Mouse (Mus musculus) stomach, embryonic 14.5 days (tissue): ENCODE results near the gene Neu3. TPM values are rescaled to one million over a fixed set of nuclear protein-coding genes. Genes with fewer than 3 reads are reported as not detected.

Source experiments
- ATAC-seq: fragments of 200-750 bp; cut with Nextera tagmentation; 2 replicates; pipeline ENCODE4 v1.8.0; 2017; ENCODE audit warnings: low read depth, moderate TSS enrichment; ENCODE audit not compliant: insufficient number of reproducible peaks, insufficient read depth, low FRiP score
- H3K27ac ChIP-seq: fragments of 300-500 bp; sonication (generic); 2 replicates; pipeline ENCODE4 v1.5.1; 2014; ENCODE audit warnings: mild to moderate bottlenecking, low read length, moderate library complexity, mixed read lengths
- H3K27me3 ChIP-seq: fragments of 300-500 bp; sonication (generic); 2 replicates; pipeline ENCODE4 v1.6.1; 2014; ENCODE audit warnings: low read length, control low read depth, mixed read lengths; ENCODE audit not compliant: control insufficient read depth, insufficient read depth
- H3K36me3 ChIP-seq: fragments of 300-500 bp; sonication (generic); 2 replicates; pipeline ENCODE4 v1.6.1; 2014; ENCODE audit warnings: mild to moderate bottlenecking, control low read depth, low read length, moderate library complexity, mixed read lengths; ENCODE audit not compliant: control insufficient read depth, insufficient read depth
- H3K4me1 ChIP-seq: fragments of 300-500 bp; sonication (generic); 2 replicates; pipeline ENCODE4 v1.6.1; 2014; ENCODE audit warnings: low read length, control low read depth, mixed read lengths; ENCODE audit not compliant: control insufficient read depth, insufficient read depth
- H3K4me2 ChIP-seq: fragments of 300-500 bp; sonication (generic); replicated peaks from 2 replicates; pipeline ENCODE4 v1.6.1; 2014; ENCODE audit warnings: low read depth, low read length, control low read depth
- H3K4me3 ChIP-seq: fragments of 300-500 bp; sonication (generic); 2 replicates; pipeline ENCODE4 v1.5.1; 2014; ENCODE audit warnings: low read depth, low read length, control low read depth
- H3K9ac ChIP-seq: fragments of 300-500 bp; sonication (generic); replicated peaks from 2 replicates; pipeline ENCODE4 v1.6.1; 2014; ENCODE audit warnings: low read depth, mild to moderate bottlenecking, control low read depth, low read length, moderate library complexity, mixed read lengths
- H3K9me3 ChIP-seq: fragments of 300-500 bp; sonication (generic); 2 replicates; pipeline ENCODE4 v1.6.1; 2016; ENCODE audit warnings: low read depth, low read length, control low read depth; ENCODE audit not compliant: control insufficient read depth
- WGBS: fragments of 180-500 bp; shearing (Covaris S2); extraction: QIAGEN DNeasy Blood & Tissue Kit; methylation state at CpG from one replicate; pipeline ENCODE4 v1.1.7; 2014; 5-methylcytosine and 5-hydroxymethylcytosine counted together
- polyA plus RNA-seq: library from polyadenylated mRNA; unstranded; fragments of >200 nt; fragmentation: Nextera tagmentation; extraction: Ambion mirVana; gene quantifications from 2 replicates; pipeline ENCODE4 v1.2.1, GENCODE M21; 2014

Neu3 gene
- polyA plus RNA-seq, 1 experiment from 2014 or later, result 7.1 TPM

DNA sequence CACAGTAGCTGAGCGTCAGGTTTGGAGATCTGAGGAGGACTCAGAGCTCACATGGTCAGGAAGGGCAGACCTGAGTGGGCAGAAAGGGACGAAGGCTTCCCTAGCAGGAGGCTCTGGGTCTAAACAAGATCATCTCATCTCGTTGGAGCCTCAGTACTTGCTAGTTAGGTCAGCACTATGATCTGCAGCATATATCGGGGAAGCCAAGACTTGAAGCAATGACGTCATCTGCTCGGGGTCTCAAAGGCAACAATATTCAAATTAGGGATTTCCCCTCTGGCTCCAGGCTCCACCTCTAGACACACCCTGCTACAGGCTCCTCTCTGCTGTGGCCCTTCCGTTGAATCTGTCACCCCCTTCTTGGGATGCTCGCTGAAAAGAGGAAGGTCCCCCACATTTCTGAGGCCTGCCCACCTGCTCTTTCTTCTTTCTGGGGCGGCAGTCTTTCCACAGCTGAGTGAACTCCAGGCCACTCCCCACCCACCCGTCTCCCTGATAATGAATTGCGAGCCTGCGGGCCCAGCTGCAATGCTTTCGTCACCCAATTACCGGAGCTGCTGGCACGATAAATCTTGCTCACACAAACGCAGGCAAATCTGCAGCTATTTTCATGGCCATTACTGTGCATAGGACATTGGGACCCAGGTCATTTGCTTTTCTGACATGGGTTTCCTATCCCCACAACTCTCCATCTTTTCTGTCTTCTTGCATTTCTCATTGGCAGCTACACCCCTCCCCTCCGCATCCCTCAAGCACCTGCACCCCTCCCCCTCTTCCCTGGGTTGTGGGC, 32.8 kb downstream of the Neu3 start:
- ATAC-seq, result no peak
- WGBS, result 13% methylated on average over 17 of the region's 17 CpGs
- no peaks in the 10 kb centered on the region for H3K36me3 ChIP-seq
- no peak overlapping the region for H3K9ac ChIP-seq
- H3K27ac ChIP-seq, result no peak overlapping the region
- H3K4me3 ChIP-seq, result no peak overlapping the region
- H3K4me1 ChIP-seq, result peaks cover 8% of the 10 kb centered on the region; the same call in 1 of the 2 replicates
- H3K9me3 ChIP-seq, result no peaks in the 10 kb centered on the region
- H3K4me2 ChIP-seq, result no peak overlapping the region; the same call in 1 of the 2 replicates
- no peaks in the 10 kb centered on the region for H3K27me3 ChIP-seq

DNA sequence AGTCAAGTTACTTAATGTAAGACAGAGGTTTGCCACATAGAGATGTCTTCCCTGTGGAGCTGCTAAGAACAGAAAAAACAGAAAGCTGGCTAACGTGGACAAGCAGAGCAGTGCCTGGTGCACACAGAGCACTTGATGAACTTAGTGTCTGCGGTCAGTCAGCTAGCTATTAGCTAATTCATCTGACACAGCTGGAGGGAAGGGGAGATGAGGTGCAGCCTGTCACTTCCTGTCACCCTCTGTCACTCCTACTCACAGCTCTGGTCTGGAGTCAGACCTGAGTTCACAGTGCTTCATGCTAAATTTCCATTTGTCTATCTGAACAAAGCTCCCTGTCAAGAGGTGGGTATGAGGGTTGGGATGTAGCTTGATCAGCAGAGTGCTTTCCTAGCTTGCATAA, 34.1 kb downstream of the Neu3 start:
- WGBS, result 70% methylated on average over 2 of the region's 2 CpGs
- ATAC-seq, result no peak
- H3K9ac ChIP-seq, result no peak overlapping the region
- H3K9me3 ChIP-seq, result no peaks in the 10 kb centered on the region
- H3K27ac ChIP-seq, result no peak overlapping the region
- H3K4me2 ChIP-seq, result no peak overlapping the region
- H3K4me1 ChIP-seq, result peaks cover 8% of the 10 kb centered on the region; the same call in 1 of the 2 replicates
- no peak overlapping the region for H3K4me3 ChIP-seq
- no peaks in the 10 kb centered on the region for H3K36me3 ChIP-seq
- no peaks in the 10 kb centered on the region for H3K27me3 ChIP-seq

DNA sequence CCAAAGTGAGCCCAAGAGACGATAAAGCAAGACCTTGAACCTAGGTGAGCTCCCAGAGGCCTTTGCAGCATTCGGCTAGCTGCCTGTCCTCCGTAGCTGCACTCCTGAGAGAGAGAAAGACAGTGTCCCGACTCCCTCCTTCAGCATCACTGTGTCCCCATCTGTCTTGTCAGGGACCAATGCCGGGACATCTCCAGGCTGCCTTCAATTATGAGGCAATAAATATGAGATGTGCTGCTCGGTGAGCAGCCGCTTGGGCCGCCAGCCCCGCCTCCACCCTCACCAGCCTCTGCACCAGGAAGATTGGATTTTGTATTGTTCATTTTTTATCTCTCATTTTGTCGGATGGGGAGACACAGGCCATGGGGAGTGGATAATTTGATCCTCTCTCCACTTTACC, 37.4 kb downstream of the Neu3 start:
- no peaks in the 10 kb centered on the region for H3K9me3 ChIP-seq
- H3K4me2 ChIP-seq, result no peak overlapping the region
- no peak for ATAC-seq
- H3K9ac ChIP-seq, result no peak overlapping the region
- peaks cover 15% of the 10 kb centered on the region for H3K4me1 ChIP-seq
- H3K4me3 ChIP-seq, result no peak overlapping the region
- 70% methylated on average over 10 of the region's 10 CpGs for WGBS
- no peaks in the 10 kb centered on the region for H3K27me3 ChIP-seq
- H3K36me3 ChIP-seq, result no peaks in the 10 kb centered on the region
- H3K27ac ChIP-seq, result no peak overlapping the region

DNA sequence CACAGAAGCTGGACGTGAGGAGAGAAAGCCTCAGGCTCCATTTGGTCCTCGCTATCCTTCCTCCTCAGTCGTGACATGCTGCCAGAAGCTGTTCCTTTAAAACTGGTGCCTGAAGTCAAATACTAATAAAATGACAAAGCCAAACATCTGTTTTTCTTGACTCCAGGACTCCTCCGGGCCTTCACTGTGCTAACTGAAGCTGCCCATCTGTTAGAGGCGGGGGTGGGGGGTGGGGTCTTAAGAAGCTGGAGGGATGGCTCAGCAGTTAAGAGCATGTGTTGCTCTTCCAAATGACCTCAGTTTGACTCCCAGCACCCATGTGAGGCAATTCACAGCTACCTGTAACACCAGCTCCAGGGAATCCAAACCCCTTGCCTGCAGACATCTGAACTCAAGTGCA, 39.7 kb downstream of the Neu3 start:
- Histone ChIP-seq H3K9me3 (no peaks in the 10 kb centered on the region), H3K27ac (no peak overlapping the region), H3K9ac (no peak overlapping the region), H3K4me1 (peaks cover 9% of the 10 kb centered on the region), H3K4me2 (no peak overlapping the region), H3K27me3 (no peaks in the 10 kb centered on the region), H3K36me3 (no peaks in the 10 kb centered on the region), H3K4me3 (no peak overlapping the region)
- peak; percentile 37; the same call in 1 of the 2 replicates for ATAC-seq
- 25% methylated on average over 5 of the region's 5 CpGs for WGBS

DNA sequence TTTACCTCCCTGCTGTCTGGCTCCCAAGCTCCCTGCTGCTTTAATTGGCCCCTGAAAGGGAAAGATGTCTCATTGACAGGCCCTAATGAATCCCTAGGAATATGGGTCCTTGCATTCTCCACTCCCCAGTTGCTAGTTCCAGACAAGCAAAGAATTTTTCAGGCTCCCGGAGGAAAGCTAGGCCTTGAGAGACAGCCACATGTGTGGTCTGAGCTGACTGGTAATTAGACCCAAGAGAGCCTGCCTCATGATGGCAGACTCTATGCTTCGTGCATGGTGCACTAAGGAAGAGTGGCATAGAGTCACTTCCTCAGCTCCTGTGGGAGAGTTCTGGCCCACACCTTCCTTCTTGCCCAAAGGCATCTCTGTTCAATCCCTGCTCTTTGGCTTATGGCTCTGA, 40.3 kb downstream of the Neu3 start:
- H3K27ac ChIP-seq, result no peak overlapping the region
- ATAC-seq, result no peak
- H3K4me1 ChIP-seq, result peaks cover 9% of the 10 kb centered on the region
- no peak overlapping the region for H3K9ac ChIP-seq
- no peaks in the 10 kb centered on the region for H3K27me3 ChIP-seq
- H3K4me3 ChIP-seq, result no peak overlapping the region
- H3K9me3 ChIP-seq, result no peaks in the 10 kb centered on the region
- WGBS, result 53% methylated on average over 2 of the region's 2 CpGs
- no peaks in the 10 kb centered on the region for H3K36me3 ChIP-seq
- no peak overlapping the region for H3K4me2 ChIP-seq

DNA sequence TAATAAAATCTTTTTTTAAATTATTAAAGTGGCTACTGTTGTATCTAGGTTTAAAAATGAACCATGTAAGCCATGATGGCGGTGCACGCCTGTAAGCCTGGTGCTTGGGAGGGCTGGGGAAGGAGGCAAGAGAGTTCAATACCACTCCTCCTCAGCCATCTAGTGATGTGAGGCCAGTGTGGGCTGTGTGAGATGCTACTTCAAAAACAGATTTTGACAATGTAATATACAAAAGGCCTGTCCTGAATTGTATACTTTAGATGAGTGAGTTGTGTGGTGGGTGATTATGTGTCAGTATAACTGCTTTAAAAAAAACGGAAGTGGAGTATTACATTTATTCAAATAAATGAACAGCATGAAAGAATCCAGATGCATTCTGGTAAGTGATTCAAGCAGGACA, 41.4 kb downstream of the Neu3 start:
- H3K9me3 ChIP-seq, result no peaks in the 10 kb centered on the region
- ATAC-seq, result no peak
- no peak overlapping the region for H3K4me2 ChIP-seq
- H3K9ac ChIP-seq, result no peak overlapping the region
- peaks cover 9% of the 10 kb centered on the region for H3K4me1 ChIP-seq
- H3K27me3 ChIP-seq, result no peaks in the 10 kb centered on the region
- no peak overlapping the region for H3K27ac ChIP-seq
- H3K4me3 ChIP-seq, result no peak overlapping the region
- WGBS, result 83% methylated on average over 3 of the region's 3 CpGs
- no peaks in the 10 kb centered on the region for H3K36me3 ChIP-seq

DNA sequence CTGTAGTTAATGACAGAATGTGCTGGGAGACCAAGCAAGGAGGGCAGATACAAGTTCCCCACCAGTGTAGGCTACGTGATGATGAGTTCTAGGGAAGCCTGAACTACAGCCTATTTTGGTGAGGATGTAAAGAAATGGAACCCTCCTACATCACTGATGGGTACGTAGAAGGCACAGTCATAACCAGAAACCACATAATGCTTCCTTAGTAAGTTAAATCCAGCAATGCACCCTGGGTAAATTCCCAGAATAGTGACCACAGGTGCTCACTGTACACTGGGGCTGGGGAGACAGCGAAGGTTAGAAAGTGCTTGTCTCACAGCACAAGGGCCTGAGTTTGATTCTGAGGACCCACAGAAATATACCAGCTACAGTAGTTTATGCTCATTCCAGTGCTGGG, 42.7 kb downstream of the Neu3 start:
- Histone ChIP-seq H3K4me3 (no peak overlapping the region), H3K4me1 (peaks cover 9% of the 10 kb centered on the region), H3K36me3 (no peaks in the 10 kb centered on the region), H3K27ac (no peak overlapping the region), H3K4me2 (no peak overlapping the region), H3K9ac (no peak overlapping the region), H3K27me3 (no peaks in the 10 kb centered on the region), H3K9me3 (no peaks in the 10 kb centered on the region)
- 88% methylated on average over 3 of the region's 3 CpGs for WGBS
- no peak for ATAC-seq

DNA sequence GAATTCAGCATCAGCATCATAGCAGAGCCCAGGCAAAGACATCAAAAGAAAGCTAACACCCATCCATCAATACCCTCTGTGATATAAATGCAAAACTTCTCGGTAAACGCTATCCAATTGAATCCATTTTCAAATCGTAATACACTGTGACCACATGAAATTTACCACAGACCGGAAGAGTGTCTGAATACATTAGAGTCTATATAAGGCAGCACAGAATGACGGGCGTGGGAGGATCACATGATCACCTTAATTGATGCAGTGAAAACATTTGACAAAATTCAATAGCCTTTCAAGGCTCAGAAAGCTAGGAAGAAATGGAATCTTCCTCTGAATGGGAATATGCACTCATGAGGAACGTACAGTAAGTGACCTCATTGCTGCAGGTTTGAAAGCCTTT, 44.8 kb downstream of the Neu3 start:
- 88% methylated on average over 7 of the region's 7 CpGs for WGBS
- no peak for ATAC-seq
- Histone ChIP-seq H3K36me3 (no peaks in the 10 kb centered on the region), H3K4me3 (no peak overlapping the region), H3K9ac (no peak overlapping the region), H3K27ac (no peak overlapping the region), H3K27me3 (no peaks in the 10 kb centered on the region), H3K4me2 (no peak overlapping the region), H3K9me3 (no peaks in the 10 kb centered on the region), H3K4me1 (peaks cover 6% of the 10 kb centered on the region)

DNA sequence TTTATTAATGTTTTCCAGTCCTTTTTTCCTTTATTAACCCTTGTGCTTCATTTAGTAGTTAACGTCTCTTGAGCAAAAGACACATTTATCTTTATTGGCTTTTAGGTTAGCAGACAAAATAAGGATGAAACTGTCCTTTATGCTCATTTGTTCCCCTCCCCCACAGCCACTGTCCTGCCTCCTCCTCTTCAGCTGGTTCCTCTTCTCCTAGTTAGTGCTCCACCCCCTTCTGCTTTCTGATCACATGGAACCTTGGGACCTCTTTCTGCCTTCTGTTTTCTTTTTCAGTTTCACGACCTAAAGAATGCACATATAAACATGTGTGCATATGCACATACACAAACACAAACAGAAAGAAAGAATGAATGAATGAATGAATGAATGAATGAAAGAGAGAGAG, 46.3 kb downstream of the Neu3 start:
- Histone ChIP-seq H3K4me2 (no peak overlapping the region), H3K9me3 (no peaks in the 10 kb centered on the region), H3K36me3 (no peaks in the 10 kb centered on the region), H3K27me3 (no peaks in the 10 kb centered on the region), H3K4me3 (no peak overlapping the region), H3K27ac (no peak overlapping the region), H3K9ac (no peak overlapping the region), H3K4me1 (no peaks in the 10 kb centered on the region)
- WGBS, result 72% methylated on average over 2 of the region's 2 CpGs
- no peak for ATAC-seq
